Mouse (Mus musculus) thymus, adult 2 months (tissue): ENCODE data around the gene Anks1.

Experiments
- CTCF ChIP-seq: fragments of 200-500 bp; IDR thresholded peaks from 2 replicates; pipeline ENCODE4 v1.5.1; 2012; ENCODE audit warnings: mild to moderate bottlenecking, control low read depth, low read length, moderate library complexity, borderline replicate concordance; ENCODE audit not compliant: control insufficient read depth, poor library complexity, insufficient read depth; ENCODE audit errors: extremely low read depth
- POLR2A ChIP-seq: fragments of 200-500 bp; IDR thresholded peaks from 2 replicates; pipeline ENCODE4 v1.6.1; 2012; ENCODE audit warnings: mild to moderate bottlenecking, low read length, control low read depth, moderate library complexity; ENCODE audit not compliant: control insufficient read depth, poor library complexity, insufficient read depth; ENCODE audit errors: extremely low read depth

DNA sequence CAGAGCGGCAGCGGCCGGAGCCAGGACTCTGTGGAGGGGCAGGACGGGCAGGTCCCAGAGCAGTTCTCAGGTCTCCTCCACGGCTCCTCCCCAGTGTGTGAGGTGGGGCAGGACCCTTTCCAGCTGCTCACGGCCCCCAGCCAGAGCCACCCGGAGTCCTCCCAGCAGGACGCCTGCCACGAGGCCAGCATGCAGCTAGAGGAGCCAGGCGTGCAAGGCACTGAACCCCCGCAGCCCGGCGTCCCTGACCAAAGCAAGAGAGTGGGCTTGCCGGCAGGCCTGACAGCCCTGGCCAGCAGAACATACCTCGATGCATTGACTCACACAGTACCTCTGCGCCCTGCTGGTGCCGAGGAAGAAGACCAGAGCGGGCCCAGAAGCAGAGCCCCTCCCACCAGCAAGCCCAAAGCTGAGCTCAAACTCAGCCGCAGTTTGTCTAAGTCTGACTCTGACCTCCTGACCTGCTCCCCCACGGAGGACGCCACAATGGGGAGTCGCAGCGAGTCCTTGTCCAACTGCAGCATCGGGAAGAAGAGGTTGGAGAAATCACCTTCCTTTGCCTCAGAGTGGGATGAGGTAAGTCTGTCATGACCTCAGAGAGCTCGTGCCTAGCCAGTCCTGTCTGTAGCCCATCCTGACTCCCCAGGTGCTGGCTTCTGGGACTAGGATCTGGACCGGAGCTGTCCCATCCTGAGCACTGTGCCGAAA is 98.9 kb downstream of the Anks1 start:
- 0 out of 2 replicates have a peak, but pooled peaks have one; percentile 35 for TF ChIP-seq CTCF
- TF ChIP-seq POLR2A = no peak
